Mouse (Mus musculus): ENCODE measurements around the gene Ppp1r3e. TPM values are rescaled to one million over a fixed set of nuclear protein-coding genes. Genes with fewer than 3 reads are reported as not detected.

The Ppp1r3e gene
- 1 to 10 TPM; 2.6 to 2.9 TPM for total RNA-seq (2021)

- intact Hi-C loops (cut with DNase I), result no loop called here
- peak; percentile 68 to 78 for DNase-seq
Measured at GRCm38 (mm10) chr14:54877048-54877715, at the start of gene Ppp1r3e. TSS of gene Ppp1r3e (minus strand) at chr14:54877550.

GRCm38 (mm10) chr14:54926401-54927158 lies 49.2 kb upstream of the Ppp1r3e start:
- intact Hi-C loops (cut with DNase I), result no loop called here
- DNase-seq, result peak; percentile 62 to 65

- DNase-seq, result peak; percentile 59 to 73
- intact Hi-C loops (cut with DNase I), result no loop called here
Measured at GRCm38 (mm10) chr14:54925349-54926342, 48.3 kb upstream of the Ppp1r3e start, which contains the start of gene Efs. TSS of gene Efs (minus strand) at chr14:54926126.

GRCm38 (mm10) chr14:54924641-54925348 lies 47.4 kb upstream of the Ppp1r3e start:
- peak; percentile 59 to 64 for DNase-seq
- intact Hi-C loops (cut with DNase I), result no loop called here

- DNase-seq, result no peak
Measured at GRCm38 (mm10) chr14:54920076-54920685, 42.8 kb upstream of the Ppp1r3e start.

GRCm38 (mm10) chr14:54913343-54913742 lies 36.0 kb upstream of the Ppp1r3e start:
- intact Hi-C loops (cut with DNase I), result no loop called here
- DNase-seq, result no peak

More at GRCm38 (mm10) chr14:54920076-54920685, 42.8 kb upstream of the Ppp1r3e start:
- intact Hi-C loops (cut with DNase I), result no loop called here

GRCm38 (mm10) chr14:54912886-54913285 lies 35.5 kb upstream of the Ppp1r3e start, which contains the start of gene Slc22a17:
TSS of gene Slc22a17 (minus strand) at chr14:54913132.
- DNase-seq, result peak; percentile 70 to 72
- intact Hi-C loops (cut with DNase I), result no loop called here

- DNase-seq, result no peak
- intact Hi-C loops (cut with DNase I), result no loop called here
Measured at GRCm38 (mm10) chr14:54912109-54912850, 34.9 kb upstream of the Ppp1r3e start.

- intact Hi-C loops (cut with DNase I), result no loop called here
Measured at GRCm38 (mm10) chr14:54908682-54909081, 31.3 kb upstream of the Ppp1r3e start.

GRCm38 (mm10) chr14:54903641-54904040 lies 26.3 kb upstream of the Ppp1r3e start:
- intact Hi-C loops (cut with DNase I), result no loop called here
- DNase-seq, result no peak

More at GRCm38 (mm10) chr14:54908682-54909081, 31.3 kb upstream of the Ppp1r3e start:
- no peak for DNase-seq

GRCm38 (mm10) chr14:54900383-54900782 lies 23.0 kb upstream of the Ppp1r3e start:
- peak; percentile 59 to 67 for DNase-seq
- intact Hi-C loops (cut with DNase I), result loop anchor here (1.0 to 2.0 kb wide), 3 partner anchors 39 to 178 kb away; partner anchors contain the start of gene Ngdn

GRCm38 (mm10) chr14:54897445-54897844 lies 20.1 kb upstream of the Ppp1r3e start:
- DNase-seq, result no peak
- intact Hi-C loops (cut with DNase I), result loop anchor here (5.0 kb wide), 1 partner anchor 200 kb away; no protein-coding TSS in a partner anchor

GRCm38 (mm10) chr14:54894296-54895151 lies 17.2 kb upstream of the Ppp1r3e start:
- peak in 1 of 2 experiments; percentile 66 for DNase-seq
- intact Hi-C loops (cut with DNase I), result loop anchor here (5.0 kb wide), 1 partner anchor 203 kb away; no protein-coding TSS in a partner anchor

- intact Hi-C loops (cut with DNase I), result loop anchor here (2.0 kb wide), 1 partner anchor 27 kb away; no protein-coding TSS in a partner anchor
- DNase-seq, result peak; percentile 96 to 98
Measured at GRCm38 (mm10) chr14:54893651-54894181, 16.4 kb upstream of the Ppp1r3e start.

- DNase-seq, result no peak
- intact Hi-C loops (cut with DNase I), result loop anchor here (2.0 kb wide), 1 partner anchor 25 kb away; no protein-coding TSS in a partner anchor
Measured at GRCm38 (mm10) chr14:54892200-54892599, 14.8 kb upstream of the Ppp1r3e start, which contains the start of gene Pabpn1. TSS of gene Pabpn1 (plus strand) at chr14:54892500.

- no peak for DNase-seq
- intact Hi-C loops (cut with DNase I), result loop anchor here (10.0 kb wide), 1 partner anchor 631 kb away; the partner anchor contains the start of genes Abhd4 and Dad1
Measured at GRCm38 (mm10) chr14:54885309-54885708, 8.0 kb upstream of the Ppp1r3e start.

Measured in heart, postnatal 36 days (tissue).